Mouse (Mus musculus) brain, adult 2 months (tissue): Measurements from ENCODE around the gene Stk32c.
A peak's percentile ranks its signal among the peaks of the same experiment; 100 is the strongest.

Experiments
- DNase-seq: peaks from one replicate; pipeline ENCODE4 v3.0.0; 2011; ENCODE audit warnings: low read depth, low spot score

Gene Stk32c

DNA sequence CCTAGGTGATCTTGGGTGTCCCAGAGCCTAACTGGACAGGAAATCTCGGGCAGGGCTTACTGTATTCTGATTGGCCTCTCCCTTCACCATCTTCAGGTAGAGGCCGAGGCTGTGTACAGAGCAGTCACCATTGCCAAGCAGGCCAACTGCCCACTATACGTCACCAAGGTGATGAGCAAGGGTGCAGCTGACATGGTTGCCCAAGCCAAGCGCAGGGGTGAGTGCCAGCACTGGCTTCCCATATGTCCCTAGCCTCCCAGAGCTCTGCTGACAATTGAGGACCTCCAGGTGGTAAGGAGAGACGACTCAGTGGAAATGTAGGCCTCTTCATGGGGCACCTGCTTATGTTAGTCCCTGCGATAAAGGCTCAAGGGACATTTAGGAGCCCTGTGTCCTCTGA, 118.3 kb downstream of the Stk32c start:
- DNase-seq, result peak; percentile 98

DNA sequence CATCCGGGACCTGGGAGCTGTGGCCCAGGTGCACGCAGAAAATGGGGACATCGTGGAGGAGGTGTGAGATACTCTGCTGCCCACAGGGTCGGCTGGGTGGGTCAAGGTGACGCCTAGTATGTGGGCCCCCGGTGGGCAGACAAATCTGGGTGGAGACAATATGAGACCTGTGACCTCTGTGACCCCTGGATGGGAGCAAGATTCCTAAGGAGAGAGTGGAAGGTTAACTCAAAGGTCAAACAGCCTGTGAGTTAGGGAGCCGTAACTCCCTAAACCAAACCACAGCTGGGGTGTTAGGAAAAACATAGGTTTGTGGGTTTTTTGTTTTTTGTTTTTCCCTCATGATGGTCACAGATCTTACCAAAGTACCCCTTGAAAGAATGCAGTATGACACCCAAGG, 119.3 kb downstream of the Stk32c start:
- DNase-seq, result no peak

DNA sequence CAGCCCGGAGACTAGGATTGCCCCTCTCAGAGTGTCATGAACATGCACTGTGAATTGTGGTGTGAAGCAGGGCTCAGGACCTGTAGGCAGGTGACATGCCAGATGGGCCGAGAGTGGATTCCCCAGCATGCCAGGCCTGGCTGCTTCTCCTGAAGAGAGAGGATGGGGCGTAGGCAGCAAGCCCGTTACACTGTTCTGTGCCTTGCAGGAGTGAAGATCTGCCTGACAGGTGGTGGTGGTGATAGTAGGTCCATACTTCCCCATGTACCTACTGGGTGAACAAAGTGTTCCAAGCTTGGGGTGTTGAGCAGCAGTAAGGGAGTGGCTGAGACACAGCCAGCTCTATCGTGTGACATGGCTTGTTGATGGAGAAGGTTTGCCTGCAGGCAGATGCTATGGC, 120.0 kb downstream of the Stk32c start:
- DNase-seq, result peak; percentile 97

DNA sequence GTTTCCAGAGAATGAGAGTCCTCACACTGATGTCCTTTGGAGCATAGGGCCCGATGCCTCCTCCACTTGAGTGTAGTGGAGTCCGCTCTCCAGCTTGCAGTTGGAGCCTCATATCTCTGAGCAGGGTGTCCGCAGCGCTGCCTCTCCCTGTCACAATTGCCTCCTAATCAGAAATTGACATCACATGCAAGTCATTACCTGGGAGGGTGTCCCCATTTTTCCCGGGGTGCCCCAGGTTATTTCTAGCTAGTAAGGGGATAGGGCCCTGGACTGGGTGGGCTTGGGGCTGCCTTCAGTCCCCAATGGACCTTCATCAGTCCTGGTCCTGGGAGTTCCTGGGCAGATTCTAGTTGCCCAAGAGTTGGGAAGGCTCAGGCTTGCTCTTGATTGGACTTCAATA, 120.4 kb downstream of the Stk32c start:
- no peak for DNase-seq

DNA sequence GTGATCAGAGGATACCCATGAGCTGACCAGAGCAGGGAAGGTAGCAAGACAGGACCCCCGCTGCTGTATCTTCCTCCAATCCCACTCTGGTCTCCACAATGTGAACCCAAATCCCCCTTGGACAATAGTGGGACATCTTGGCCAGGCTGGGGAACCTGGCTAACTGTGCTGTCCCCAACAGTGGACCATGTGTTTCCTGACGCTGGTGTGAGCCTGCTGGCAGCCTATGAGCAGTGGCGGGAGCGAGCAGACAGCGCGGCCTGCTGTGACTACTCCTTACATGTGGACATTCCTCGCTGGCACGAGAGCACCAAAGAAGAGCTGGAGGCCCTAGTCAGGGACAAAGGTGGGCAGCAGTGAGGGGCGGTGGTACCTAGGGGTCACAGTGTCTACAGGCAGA, 121.4 kb downstream of the Stk32c start:
- no peak for DNase-seq

DNA sequence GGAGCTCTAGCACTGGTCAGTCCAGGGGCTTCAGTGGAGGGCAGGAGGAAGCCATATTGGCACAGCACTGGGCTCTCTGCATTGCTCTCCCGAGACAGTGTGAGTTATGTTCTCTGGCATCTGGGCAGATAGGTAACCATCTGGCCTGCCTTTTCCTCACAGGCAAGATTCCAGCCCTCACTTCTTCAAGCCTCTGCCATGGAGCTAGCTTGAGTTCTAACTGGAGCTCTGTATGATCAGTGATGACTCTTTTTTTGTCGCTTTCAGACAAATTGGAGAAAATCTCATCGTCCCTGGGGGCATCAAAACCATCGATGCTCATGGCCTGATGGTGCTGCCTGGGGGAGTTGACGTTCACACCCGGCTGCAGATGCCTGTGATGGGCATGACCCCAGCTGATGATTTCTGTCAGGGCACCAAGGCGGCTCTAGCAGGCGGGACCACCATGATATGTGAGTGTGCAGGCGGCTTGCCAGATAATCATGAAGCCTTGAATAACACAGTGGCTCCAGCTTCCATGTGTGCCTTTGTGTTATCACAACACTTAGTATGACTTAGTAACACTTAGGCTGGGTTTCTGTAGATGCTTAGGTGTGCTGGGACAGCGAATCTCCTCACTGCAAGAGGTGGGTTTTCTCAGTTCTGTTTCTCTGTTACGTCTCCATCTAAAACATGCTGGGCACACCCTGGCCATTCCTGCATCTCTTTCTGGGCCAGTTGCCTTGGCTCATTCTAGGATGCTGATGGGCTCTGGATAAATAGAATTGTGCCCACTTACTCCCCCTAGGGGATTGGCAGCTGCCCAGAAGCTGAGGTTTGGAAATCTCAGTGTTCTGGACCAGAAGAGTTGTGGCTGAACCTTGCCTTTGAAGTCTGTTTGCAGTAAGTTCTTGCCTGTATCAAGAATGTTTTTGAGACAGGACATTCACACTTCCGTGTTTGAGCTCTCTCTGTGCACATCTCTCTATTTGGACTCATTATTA, 122.9 kb downstream of the Stk32c start:
- peak; percentile 66 for DNase-seq

DNA sequence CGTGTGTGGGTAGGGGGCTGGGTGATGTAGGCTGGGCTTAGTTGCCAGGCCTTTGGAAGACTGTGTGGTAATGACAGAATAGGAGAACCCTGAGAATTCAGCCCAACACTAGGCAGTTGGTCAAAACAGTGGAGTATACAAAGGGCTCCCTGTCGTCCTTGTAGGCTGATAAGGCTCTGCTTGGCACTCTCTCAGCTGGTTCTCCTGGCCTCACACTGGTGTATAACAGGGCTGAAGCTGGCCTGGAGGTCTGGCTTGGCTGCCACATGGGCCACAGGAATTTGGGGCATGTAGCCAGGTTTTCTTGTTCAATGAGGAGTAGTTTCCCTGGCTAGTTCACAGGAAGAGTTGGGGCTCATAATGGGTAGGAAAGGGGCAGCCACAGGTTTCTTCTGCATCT, 125.3 kb downstream of the Stk32c start:
- peak; percentile 86 for DNase-seq

DNA sequence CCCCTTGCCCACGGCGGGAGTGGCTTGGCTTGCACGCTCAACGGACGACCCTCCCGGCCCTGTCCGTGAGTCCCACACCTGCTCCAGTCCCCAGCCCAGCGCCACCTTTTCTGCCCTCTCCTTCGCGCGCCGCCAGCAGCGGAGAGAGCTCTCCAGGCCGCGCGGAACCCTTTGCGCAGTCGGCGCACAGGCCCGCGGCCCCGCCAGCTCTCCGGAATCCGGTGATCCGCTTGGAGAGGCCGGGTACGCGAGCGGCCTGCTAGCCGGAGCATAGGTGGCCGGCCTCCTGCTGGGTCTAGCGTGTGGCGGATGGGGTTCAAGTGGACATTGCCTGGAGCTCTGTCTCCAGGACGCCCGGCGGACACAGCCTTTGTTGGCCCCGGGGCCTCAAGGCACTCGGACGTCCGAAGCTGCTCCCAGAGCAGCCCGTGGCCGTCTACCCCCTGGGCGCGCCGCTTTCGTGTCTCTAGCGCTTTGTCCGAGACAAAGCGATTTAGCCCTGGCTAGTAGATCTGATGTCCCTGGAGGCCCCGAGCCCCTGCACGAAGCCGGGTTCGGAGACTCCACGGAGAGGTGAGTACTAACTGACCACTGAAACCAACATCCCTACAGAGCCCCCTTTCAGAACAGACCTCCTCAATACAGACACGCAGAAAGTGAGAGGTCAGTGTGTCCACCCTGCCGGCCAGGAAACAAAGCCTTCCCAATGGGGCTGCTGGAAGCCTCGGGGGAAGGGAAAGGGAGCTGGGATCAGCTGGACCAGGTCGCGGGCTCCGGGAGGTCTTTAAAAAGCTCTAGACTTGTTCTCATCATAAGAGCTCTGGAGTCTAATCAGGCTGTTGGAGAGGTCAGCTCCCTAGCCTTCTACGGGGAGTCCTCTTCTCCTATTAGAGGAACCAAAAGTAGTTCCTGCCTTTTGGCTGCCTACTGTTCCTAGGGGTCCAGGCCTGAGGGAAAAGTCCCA, 126.6 kb downstream of the Stk32c start:
- DNase-seq, result peak; percentile 64

DNA sequence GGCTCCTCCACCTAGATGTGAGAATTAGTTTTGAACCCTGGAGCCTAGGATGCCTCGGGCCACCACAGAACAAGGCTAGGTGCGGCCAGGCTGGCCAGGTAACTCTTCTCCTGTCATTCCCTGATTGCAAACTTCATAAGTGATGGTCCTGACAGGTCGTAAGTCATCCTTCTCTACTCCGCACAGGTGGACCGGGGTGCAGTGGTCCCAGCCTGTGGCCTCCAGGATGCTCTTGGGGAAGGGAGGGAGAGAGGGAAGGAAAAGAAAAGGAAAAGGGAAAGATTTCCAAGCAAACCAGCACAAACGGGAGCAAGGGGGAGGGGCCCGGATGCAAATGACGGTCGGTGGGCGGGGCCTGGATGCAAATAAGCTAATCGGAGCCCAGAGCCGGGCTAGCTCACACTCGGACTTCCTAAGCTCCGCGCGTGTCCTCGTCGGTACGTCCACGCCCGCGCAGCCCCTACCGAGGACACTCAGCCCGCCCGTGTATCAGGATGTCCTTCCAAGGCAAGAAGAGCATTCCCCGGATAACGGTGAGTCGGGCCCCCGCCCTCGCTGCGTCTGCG, 127.4 kb downstream of the Stk32c start, which contains the start of gene Dpysl4:
TSS of gene Dpysl4 (plus strand) at position 373 of the 566 bp plus-strand sequence.
- DNase-seq, result peak; percentile 96

DNA sequence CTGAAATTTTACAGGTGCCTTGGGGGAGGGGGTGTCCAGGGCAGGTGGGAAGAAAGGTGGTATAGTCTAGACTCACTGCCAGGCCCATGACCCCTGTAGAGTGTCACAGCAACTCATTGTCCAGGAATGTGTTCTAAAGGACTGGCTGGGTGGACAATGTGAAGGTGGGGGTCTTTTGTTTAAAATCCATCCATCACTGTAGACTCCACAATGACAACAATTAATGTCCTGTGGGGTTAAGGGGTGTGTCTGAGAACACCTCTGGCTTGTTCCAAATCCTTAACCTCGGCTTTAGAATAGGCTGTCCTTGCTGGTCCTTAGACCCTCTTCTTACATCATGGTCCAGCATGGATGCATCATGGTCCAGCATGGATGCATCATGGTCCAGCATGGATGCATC, 128.8 kb downstream of the Stk32c start:
- no peak for DNase-seq

DNA sequence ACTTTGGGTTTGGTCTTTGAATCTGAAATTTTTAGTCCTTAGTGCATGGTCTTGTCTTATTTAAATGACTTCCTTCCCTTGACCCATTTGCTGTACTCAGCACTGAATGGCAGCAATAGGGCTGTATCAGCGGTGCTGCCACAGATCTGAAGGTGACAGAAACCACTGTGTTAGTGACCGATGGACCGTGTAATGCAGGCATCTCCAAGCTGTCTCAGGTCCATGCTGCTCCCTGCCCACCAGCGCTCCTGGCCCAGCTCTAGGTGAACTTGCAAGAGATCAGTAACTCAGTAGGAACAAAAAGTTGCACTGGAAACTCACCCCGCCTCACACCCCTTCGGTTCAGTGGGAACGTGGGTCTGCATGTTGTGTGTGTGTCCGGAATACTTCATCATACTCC, 130.8 kb downstream of the Stk32c start:
- no peak for DNase-seq

DNA sequence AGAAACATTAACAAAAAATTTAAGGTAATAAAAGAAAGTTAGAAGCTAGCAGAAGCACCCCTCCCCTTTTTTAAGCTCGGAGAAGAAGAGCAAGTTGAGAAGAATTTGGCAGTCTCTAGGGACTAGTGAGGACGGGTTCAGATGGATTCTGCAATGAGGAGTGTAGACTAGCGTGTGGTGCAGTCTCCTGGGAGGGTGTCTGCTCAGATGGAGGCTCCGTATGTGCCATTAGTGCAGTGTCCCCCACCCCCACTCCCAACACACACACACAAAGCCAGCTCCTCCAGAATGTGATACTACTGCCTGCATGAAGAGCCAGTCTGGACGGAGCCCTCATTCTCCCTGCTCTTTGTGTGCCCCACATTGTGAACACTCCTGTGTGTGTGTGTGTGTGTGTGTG, 131.9 kb downstream of the Stk32c start:
- no peak for DNase-seq

DNA sequence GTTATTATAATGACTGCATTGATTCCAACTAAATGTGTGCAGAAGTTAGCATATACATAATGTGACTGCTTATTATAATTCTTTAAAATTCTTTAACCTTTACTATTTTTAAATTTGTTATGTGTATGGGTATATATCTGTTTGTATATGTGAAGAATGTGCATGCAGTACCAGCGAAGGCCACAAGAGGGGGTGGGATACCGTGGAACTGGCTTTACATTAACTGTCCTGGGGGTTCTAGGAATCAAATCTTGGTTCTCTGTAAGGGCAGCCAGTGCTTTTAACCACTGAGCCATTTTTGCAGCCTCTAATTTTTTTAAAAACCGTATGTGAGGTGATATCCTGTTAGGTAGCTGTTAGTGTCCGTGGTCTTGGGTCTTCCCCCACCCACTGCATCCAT, 132.4 kb downstream of the Stk32c start:
- no peak for DNase-seq

DNA sequence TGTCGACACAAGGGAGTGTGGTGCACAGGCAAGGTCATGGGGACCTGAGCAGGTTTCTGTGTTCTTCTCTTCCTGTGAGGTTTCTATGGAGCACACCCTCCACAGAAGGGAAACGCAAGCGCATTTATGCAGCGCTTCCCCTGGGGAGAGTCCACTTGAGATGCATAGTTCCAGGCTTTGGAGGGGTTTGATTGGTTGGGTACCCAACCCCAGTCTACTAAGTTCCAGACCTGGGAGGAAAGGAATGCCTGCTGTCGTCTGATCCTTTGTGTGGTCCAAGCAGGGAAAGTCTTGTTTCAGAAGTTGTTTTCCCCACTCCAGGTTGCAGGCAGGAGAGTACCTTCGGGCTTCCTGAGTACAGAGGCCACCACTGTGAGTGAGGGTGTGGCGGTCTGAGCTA, 134.0 kb downstream of the Stk32c start:
- no peak for DNase-seq

DNA sequence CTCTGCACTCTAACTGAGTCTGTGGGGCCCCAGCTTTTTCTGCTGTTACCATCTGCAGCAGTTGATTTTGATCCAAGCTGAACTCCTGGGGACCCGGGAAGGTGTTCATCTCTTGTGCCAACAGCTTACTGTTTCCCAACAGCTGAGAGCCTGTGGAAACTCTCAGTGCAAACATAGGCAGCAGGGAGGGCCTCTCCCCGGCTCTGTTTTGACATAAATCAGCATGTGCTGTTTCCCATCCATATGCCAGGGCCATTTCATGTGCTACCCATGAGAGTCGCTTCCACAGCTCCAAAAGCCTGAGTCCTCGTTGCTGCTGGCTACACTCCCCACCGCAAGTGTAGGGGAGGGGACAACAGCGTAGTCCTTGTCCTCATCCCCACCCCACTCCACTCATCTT, 134.9 kb downstream of the Stk32c start:
- peak; percentile 59 for DNase-seq

DNA sequence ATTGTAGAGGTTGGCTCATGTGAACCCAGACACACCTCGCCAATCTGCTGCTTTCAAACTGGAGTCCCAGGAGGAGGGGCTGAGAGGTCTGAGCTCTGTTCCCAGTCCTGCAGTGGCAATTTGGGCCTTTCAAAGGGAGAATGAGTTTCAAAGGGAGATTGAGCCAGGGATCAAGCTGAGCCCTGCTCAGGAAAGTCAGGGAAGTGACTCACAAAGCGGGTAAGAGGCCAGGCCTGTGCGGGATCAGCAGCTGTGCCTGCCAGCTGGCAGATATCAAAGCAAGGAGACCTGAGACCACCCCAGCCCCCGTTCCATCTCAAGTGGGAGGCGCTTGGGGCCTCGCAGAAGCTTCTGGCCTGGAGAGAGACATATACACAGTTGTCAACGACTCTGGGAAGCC, 135.8 kb downstream of the Stk32c start:
- peak; percentile 90 for DNase-seq

DNA sequence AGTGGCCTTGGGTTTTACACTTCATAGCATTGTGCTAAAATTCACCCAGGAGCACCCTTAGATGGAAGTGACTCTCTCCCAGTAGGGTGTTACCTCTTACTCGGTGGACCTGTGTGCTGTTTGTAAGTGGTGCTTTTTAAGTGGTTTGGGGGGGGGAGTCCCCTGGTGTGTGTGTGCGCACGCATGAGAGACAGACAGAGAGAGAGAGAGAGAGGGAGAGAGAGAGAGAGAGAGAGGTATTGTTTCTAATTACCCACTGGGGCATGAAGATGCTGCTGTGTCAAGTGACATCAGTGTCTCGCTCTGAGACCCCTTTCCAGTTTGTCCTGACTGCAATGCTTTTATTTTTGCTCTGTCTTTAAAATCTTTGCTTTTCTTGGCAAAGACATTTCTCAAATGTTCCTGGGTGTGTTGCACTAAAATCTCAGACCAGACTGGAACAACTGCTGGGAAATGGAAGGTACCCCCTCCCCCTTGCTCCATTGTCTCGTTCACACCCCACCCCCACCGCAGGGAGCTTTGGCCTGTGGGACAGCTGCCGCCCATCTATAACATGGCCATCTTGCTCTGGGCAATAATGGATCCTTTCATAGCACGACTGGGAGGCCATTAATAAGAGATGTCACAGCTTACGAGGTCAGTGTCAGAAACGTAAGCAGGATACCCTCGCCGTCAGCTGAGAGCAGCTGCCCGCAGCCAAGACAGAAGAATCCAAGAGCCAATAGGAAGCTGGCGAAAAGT, 137.9 kb downstream of the Stk32c start:
- DNase-seq, result peak; percentile 56

DNA sequence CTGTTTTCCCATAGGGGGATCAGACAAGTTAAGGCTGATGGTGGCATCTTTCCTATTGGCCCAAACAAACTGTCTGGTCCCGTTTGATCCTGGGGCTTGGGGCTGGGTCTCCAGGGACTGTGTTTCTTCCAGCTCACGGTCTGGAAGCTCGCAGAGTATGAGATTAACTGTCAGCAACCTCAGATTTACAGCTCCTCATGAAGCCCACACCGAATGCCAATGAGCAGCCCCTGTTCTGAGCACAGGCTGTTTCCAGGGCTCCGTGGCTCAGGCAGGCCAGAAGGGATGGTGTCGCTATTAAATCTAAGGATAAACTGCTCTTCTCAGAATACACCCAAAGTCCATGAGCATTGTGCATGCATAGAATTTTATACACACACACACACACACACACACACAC, 138.9 kb downstream of the Stk32c start:
- no peak for DNase-seq

DNA sequence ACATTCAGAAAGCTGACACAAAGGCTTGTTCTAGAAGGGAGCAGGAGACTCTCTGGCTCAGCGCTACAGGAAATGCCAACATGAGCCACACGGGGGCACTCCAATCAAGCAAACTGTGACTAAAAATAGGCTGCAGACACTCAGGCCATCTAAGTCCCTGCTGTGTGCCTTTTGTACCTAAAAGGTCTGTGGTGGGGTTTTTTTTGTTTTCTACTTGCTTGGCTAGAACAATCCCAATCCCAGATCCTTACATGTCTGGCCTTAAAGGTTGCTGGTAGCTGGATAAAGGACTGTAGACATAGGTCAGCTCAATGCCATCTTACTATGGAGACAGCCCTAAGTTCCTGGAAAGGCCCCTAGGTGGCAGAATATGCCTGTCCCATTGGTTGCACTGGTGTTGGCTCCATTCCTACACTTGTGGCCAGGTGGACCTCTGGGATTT, 144.9 kb downstream of the Stk32c start:
- DNase-seq, result peak; percentile 93

DNA sequence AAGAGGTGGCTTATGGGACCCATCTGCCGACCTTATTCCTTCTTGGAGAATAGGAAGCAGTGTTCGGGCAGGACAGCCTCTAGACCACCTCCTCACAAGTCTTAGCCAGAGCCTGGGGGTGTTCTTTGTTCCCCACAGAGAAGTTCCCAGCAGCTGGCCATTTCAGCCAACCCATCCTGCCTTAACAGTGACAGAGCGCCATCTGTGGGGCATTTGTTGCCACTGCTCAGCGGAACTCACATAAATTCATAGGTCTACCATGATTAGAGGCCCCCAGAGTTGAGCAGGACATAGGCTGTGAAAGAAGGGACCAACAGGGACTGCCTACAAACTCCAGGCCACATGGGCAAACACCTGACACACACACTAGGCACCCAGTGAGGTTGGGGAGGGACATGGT, 149.7 kb downstream of the Stk32c start:
- DNase-seq, result no peak
